Mouse (Mus musculus): ENCODE measurements around the gene Hamp. TPM values are rescaled to one million over a fixed set of nuclear protein-coding genes. Genes with fewer than 3 reads are reported as not detected.

Gene Hamp
- not detected in 2 replicates for total RNA-seq (2015; ENCODE audit: low replicate concordance)
- total RNA-seq (2017; ENCODE audit: low replicate concordance), result not detected in 2 replicates

GRCm38 (mm10) chr7:30943909-30944635 lies at the start of gene Hamp:
Hamp (minus strand) TSS chr7:30944032.
- ATAC-seq (replicated peaks; ENCODE audit: low FRiP score, poor library complexity, severe bottlenecking), result no peak

GRCm38 (mm10) chr7:30992148-30992547 lies 48.3 kb upstream of the Hamp start:
- ATAC-seq (replicated peaks; ENCODE audit: low FRiP score, poor library complexity, severe bottlenecking), result no peak

- no peak for ATAC-seq (replicated peaks; ENCODE audit: low FRiP score, poor library complexity, severe bottlenecking)
These were observed 44.8 kb upstream of the Hamp start for GRCm38 (mm10) chr7:30988519-30989162.

GRCm38 (mm10) chr7:30985357-30985756 lies 41.5 kb upstream of the Hamp start:
- ATAC-seq (replicated peaks; ENCODE audit: low FRiP score, poor library complexity, severe bottlenecking), result no peak

- no peak for ATAC-seq (replicated peaks; ENCODE audit: low FRiP score, poor library complexity, severe bottlenecking)
These were observed 37.9 kb upstream of the Hamp start for GRCm38 (mm10) chr7:30981703-30982102.

GRCm38 (mm10) chr7:30973501-30974289 lies 29.9 kb upstream of the Hamp start, which contains the start of gene Fam187b:
Fam187b (plus strand) TSS chr7:30973790.
- peak; percentile 93 for ATAC-seq (replicated peaks; ENCODE audit: low FRiP score, poor library complexity, severe bottlenecking)

GRCm38 (mm10) chr7:30973251-30973500 lies 29.3 kb upstream of the Hamp start, which contains the start of gene Lsr:
Lsr (minus strand) TSS chr7:30973464.
- no peak for ATAC-seq (replicated peaks; ENCODE audit: low FRiP score, poor library complexity, severe bottlenecking)

- ATAC-seq (replicated peaks; ENCODE audit: low FRiP score, poor library complexity, severe bottlenecking), result no peak
These were observed 28.8 kb upstream of the Hamp start for GRCm38 (mm10) chr7:30972426-30973250.

GRCm38 (mm10) chr7:30971901-30972300 lies 28.1 kb upstream of the Hamp start:
- no peak for ATAC-seq (replicated peaks; ENCODE audit: low FRiP score, poor library complexity, severe bottlenecking)

GRCm38 (mm10) chr7:30969174-30969573 lies 25.3 kb upstream of the Hamp start:
- ATAC-seq (replicated peaks; ENCODE audit: low FRiP score, poor library complexity, severe bottlenecking), result no peak

GRCm38 (mm10) chr7:30968611-30969010 lies 24.8 kb upstream of the Hamp start:
- no peak for ATAC-seq (replicated peaks; ENCODE audit: low FRiP score, poor library complexity, severe bottlenecking)

GRCm38 (mm10) chr7:30966657-30967056 lies 22.8 kb upstream of the Hamp start:
- no peak for ATAC-seq (replicated peaks; ENCODE audit: low FRiP score, poor library complexity, severe bottlenecking)

GRCm38 (mm10) chr7:30965677-30966076 lies 21.8 kb upstream of the Hamp start:
- no peak for ATAC-seq (replicated peaks; ENCODE audit: low FRiP score, poor library complexity, severe bottlenecking)

- ATAC-seq (replicated peaks; ENCODE audit: low FRiP score, poor library complexity, severe bottlenecking), result no peak
These were observed 20.5 kb upstream of the Hamp start for GRCm38 (mm10) chr7:30964366-30964765.

- no peak for ATAC-seq (replicated peaks; ENCODE audit: low FRiP score, poor library complexity, severe bottlenecking)
These were observed 19.0 kb upstream of the Hamp start for GRCm38 (mm10) chr7:30962862-30963261.

- ATAC-seq (replicated peaks; ENCODE audit: low FRiP score, poor library complexity, severe bottlenecking), result no peak
These were observed 16.0 kb upstream of the Hamp start for GRCm38 (mm10) chr7:30959786-30960349.

- ATAC-seq (replicated peaks; ENCODE audit: low FRiP score, poor library complexity, severe bottlenecking), result no peak
These were observed 15.1 kb upstream of the Hamp start for GRCm38 (mm10) chr7:30958866-30959487.

- ATAC-seq (replicated peaks; ENCODE audit: low FRiP score, poor library complexity, severe bottlenecking), result no peak
These were observed 14.5 kb upstream of the Hamp start for GRCm38 (mm10) chr7:30958109-30958865.

Measured in erythroid progenitor cell, adult 5-6 weeks (primary cell).